Mouse (Mus musculus) midbrain, postnatal 0 days (tissue): ENCODE results near the gene Pyroxd2. TPM values are rescaled to one million over a fixed set of nuclear protein-coding genes. Genes with fewer than 3 reads are reported as not detected.
"Not testable (repeated sequence)": the region's sequence is repeated elsewhere in the genome, so short reads cannot be mapped to it uniquely, and the experiment has no call there.

Experiments used
- ATAC-seq: fragments of 200-750 bp; cut with Nextera tagmentation; 2 replicates; pipeline ENCODE4 v1.8.0; 2017; ENCODE audit warnings: moderate number of reproducible peaks, mild to moderate bottlenecking, moderate TSS enrichment, moderate library complexity; ENCODE audit not compliant: low FRiP score
- DNase-seq: peaks from one replicate; pipeline ENCODE4 v3.0.0-alpha.2; 2015; ENCODE audit warnings: low spot score
- H3K27ac ChIP-seq: fragments of 300-500 bp; sonication (generic); 2 replicates; pipeline ENCODE4 v1.5.1; 2014; ENCODE audit warnings: low read depth, mild to moderate bottlenecking, low read length, mixed read lengths
- H3K27me3 ChIP-seq: fragments of 300-500 bp; sonication (generic); 2 replicates; pipeline ENCODE4 v1.6.1; 2014; ENCODE audit warnings: low read length, control low read depth, mixed read lengths; ENCODE audit not compliant: insufficient read depth
- H3K36me3 ChIP-seq: fragments of 300-500 bp; sonication (generic); 2 replicates; pipeline ENCODE4 v1.6.1; 2014; ENCODE audit warnings: low read length, control low read depth, mixed read lengths; ENCODE audit not compliant: insufficient read depth
- H3K4me1 ChIP-seq: fragments of 300-500 bp; sonication (generic); 2 replicates; pipeline ENCODE4 v1.6.1; 2014; ENCODE audit warnings: mild to moderate bottlenecking, control low read depth, antibody characterized with exemption, low read length, mixed read lengths; ENCODE audit not compliant: insufficient read depth
- H3K4me2 ChIP-seq: fragments of 300-500 bp; sonication (generic); 2 replicates; pipeline ENCODE4 v1.6.1; 2014; ENCODE audit warnings: low read depth, mild to moderate bottlenecking, low read length, mixed read lengths; ENCODE audit not compliant: poor library complexity, severe bottlenecking
- H3K4me3 ChIP-seq: fragments of 300-500 bp; sonication (generic); 2 replicates; pipeline ENCODE4 v1.5.1; 2014; ENCODE audit warnings: low read depth, mild to moderate bottlenecking, low read length, moderate library complexity
- H3K9ac ChIP-seq: fragments of 300-500 bp; sonication (generic); replicated peaks from 2 replicates; pipeline ENCODE4 v1.6.1; 2014; ENCODE audit warnings: mild to moderate bottlenecking, low read length, moderate library complexity, mixed read lengths; ENCODE audit not compliant: poor library complexity, severe bottlenecking
- H3K9me3 ChIP-seq: fragments of 300-500 bp; sonication (generic); 2 replicates; pipeline ENCODE4 v1.6.1; 2016; ENCODE audit warnings: low read length, control low read depth
- CTCF ChIP-seq: IDR thresholded peaks from 2 replicates; pipeline ENCODE4 v1.5.1; 2016; ENCODE audit warnings: antibody characterized with exemption, mild to moderate bottlenecking
- WGBS: fragments of 180-500 bp; shearing (Covaris S2); extraction: QIAGEN DNeasy Blood & Tissue Kit; methylation state at CpG from one replicate; pipeline ENCODE4 v1.1.7; 2014; 5-methylcytosine and 5-hydroxymethylcytosine counted together
- polyA plus RNA-seq: library from polyadenylated mRNA; unstranded; fragments of >200 nt; fragmentation: Nextera tagmentation; extraction: Ambion mirVana; gene quantifications from 2 replicates; pipeline ENCODE4 v1.2.1, GENCODE M21; 2015
- total RNA-seq: library from RNA; depleted of rRNA; stranded (reverse); fragments of >200 nt; gene quantifications from 2 replicates; pipeline ENCODE4 v1.2.3, GENCODE M21; 2014

Gene Pyroxd2
- total and polyA plus RNA-seq, 2 experiments from 2014 or later: 2.5 to 3.0 TPM

GRCm38 (mm10) chr19:42697336-42697735 is 55.2 kb downstream of the Pyroxd2 start:
- Histone ChIP-seq H3K36me3 (no peaks in the 10 kb centered on the region), H3K27me3 (no peaks in the 10 kb centered on the region; the same call in 1 of the 2 replicates), H3K4me1 (no peaks in the 10 kb centered on the region), H3K9ac (no peak overlapping the region), H3K4me2 (no peak overlapping the region), H3K27ac (no peak overlapping the region), H3K9me3 (no peaks in the 10 kb centered on the region), H3K4me3 (no peak overlapping the region)
- 84% methylated on average over 6 of the region's 6 CpGs for WGBS
- ATAC-seq (no peak), DNase-seq (no peak)
- TF ChIP-seq CTCF: no peak

DNA sequence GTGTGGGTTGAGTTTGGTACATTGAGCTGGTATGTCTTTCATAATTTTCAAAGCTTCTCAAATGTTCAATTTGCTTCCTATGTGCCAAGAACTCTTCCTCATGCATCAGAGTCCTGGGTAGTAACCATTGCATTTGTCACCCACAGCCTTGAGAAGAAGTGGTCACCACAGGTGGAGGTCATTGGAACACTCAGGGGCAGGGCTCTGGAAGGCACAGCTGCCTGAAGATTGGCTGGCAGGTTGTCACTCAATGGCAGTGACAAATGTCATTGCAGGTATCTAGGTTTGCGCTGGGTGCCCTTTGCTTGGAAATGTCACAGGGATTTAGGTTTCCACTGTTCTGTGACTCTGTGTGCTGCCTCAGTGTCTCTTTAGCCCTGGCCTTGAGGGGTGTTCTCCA is 62.3 kb downstream of the Pyroxd2 start:
- H3K27ac ChIP-seq: no peak overlapping the region
- H3K4me3 ChIP-seq: no peak overlapping the region
- H3K36me3 ChIP-seq: no peaks in the 10 kb centered on the region
- no peaks in the 10 kb centered on the region for H3K4me1 ChIP-seq
- 92% methylated on average over 1 of the region's 1 CpGs for WGBS
- no peaks in the 10 kb centered on the region for H3K9me3 ChIP-seq
- no peaks in the 10 kb centered on the region for H3K27me3 ChIP-seq
- DNase-seq (no peak), ATAC-seq (no peak)
- no peak overlapping the region for H3K4me2 ChIP-seq
- TF ChIP-seq CTCF: no peak
- H3K9ac ChIP-seq: no peak overlapping the region

GRCm38 (mm10) chr19:42689786-42690185 is 62.8 kb downstream of the Pyroxd2 start:
- no peaks in the 10 kb centered on the region for H3K27me3 ChIP-seq
- H3K9me3 ChIP-seq: no peaks in the 10 kb centered on the region
- no peak overlapping the region for H3K4me2 ChIP-seq
- H3K4me3 ChIP-seq: no peak overlapping the region
- no peak overlapping the region for H3K27ac ChIP-seq
- DNase-seq (no peak), ATAC-seq (no peak)
- WGBS: 84% methylated on average over 4 of the region's 4 CpGs
- H3K36me3 ChIP-seq: no peaks in the 10 kb centered on the region
- TF ChIP-seq CTCF: no peak
- H3K4me1 ChIP-seq: no peaks in the 10 kb centered on the region
- H3K9ac ChIP-seq: no peak overlapping the region

DNA sequence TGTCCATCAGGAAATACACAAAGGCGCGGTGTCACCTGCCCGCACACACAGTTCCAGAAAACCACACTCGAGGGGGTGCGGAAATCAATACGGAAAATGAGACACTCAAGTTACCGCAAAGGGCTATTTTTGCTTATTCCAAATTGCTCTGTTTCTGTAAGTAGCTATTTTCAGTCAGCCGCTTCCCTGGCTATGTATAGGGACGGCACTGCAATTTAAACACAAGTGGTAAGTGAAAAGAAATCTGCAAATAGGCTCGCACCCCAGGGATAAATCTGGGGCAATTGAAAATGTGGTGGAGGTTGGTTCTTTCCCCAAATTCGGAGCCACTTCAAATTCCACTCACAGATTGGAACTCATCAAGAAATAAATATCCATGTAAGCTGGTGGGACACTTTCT is 63.3 kb downstream of the Pyroxd2 start:
- no peak overlapping the region for H3K27ac ChIP-seq
- no peaks in the 10 kb centered on the region for H3K4me1 ChIP-seq
- no peak overlapping the region for H3K4me3 ChIP-seq
- H3K27me3 ChIP-seq: no peaks in the 10 kb centered on the region
- H3K9me3 ChIP-seq: no peaks in the 10 kb centered on the region
- 86% methylated on average over 11 of the region's 11 CpGs for WGBS
- TF ChIP-seq CTCF: no peak
- H3K9ac ChIP-seq: no peak overlapping the region
- no peak for DNase-seq
- H3K36me3 ChIP-seq: no peaks in the 10 kb centered on the region
- no peak for ATAC-seq
- no peak overlapping the region for H3K4me2 ChIP-seq

DNA sequence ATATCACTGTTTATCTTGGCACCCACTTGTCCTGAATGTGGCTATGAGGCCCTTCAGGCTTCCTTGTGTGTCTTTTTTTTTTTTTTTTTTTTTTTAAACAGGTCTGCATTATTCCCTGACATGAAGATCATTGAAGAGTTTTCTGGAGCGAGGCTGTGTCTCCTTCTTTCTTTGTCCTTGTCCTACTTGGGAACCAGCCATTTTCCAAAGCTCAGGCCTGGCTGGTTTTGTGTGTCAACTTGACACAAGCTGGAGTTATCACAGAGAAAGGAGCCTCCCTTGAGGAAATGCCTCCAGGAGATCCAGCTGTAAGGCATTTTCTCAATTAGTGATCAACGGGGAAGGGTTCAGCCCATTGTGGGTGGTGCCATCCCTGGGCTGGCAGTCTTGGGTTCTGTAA is 69.8 kb downstream of the Pyroxd2 start:
- H3K4me2 ChIP-seq, H3K9me3 ChIP-seq, ATAC-seq, DNase-seq, H3K27me3 ChIP-seq, H3K27ac ChIP-seq, H3K4me3 ChIP-seq, H3K9ac ChIP-seq, H3K4me1 ChIP-seq, H3K36me3 ChIP-seq: not testable (repeated sequence)
- WGBS: 77% methylated on average over 2 of the region's 2 CpGs

DNA sequence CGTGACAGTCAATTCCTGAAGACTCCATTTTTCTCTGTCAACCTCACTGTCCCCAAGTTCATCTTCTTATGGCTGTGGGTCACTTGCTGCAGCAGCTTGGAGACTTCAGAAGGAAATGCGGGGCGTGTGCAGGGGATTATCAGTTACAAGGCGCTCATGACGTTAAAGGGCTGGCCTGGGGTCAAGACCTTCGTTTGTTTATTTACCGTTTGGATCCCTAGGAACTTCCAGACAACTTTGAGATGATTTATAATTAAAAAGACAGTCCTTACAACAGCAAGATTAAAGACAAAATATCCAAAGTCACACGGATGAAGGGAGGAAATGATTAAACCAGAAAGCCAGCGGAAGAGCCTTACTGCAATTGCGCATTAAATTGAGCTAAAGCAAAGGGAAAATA is 74.4 kb downstream of the Pyroxd2 start:
- no peak for TF ChIP-seq CTCF
- no peaks in the 10 kb centered on the region for H3K27me3 ChIP-seq
- H3K9ac ChIP-seq: no peak overlapping the region
- ATAC-seq (no peak), DNase-seq (no peak)
- no peak overlapping the region for H3K4me2 ChIP-seq
- 72% methylated on average over 10 of the region's 10 CpGs for WGBS
- H3K36me3 ChIP-seq: no peaks in the 10 kb centered on the region
- H3K4me1 ChIP-seq: peaks cover 7% of the 10 kb centered on the region; the same call in 1 of the 2 replicates
- no peaks in the 10 kb centered on the region for H3K9me3 ChIP-seq
- H3K27ac ChIP-seq: no peak overlapping the region
- no peak overlapping the region for H3K4me3 ChIP-seq
